Mouse (Mus musculus) hindbrain, embryonic 12.5 days (tissue): Measurements from ENCODE around the gene Spag6. TPM values are rescaled to one million over a fixed set of nuclear protein-coding genes. Genes with fewer than 3 reads are reported as not detected.

Experiments used
- ATAC-seq: fragments of 200-750 bp; cut with Nextera tagmentation; 2 replicates; pipeline ENCODE4 v1.8.0; 2017; ENCODE audit warnings: moderate TSS enrichment; ENCODE audit not compliant: low FRiP score
- H3K27ac ChIP-seq: fragments of 300-500 bp; sonication (generic); 2 replicates; pipeline ENCODE4 v1.5.1; 2016; ENCODE audit warnings: mild to moderate bottlenecking
- H3K27me3 ChIP-seq: fragments of 300-500 bp; sonication (generic); 2 replicates; pipeline ENCODE4 v1.6.1; 2016; ENCODE audit warnings: mild to moderate bottlenecking
- H3K36me3 ChIP-seq: fragments of 300-500 bp; sonication (generic); 2 replicates; pipeline ENCODE4 v1.6.1; 2016; ENCODE audit warnings: mild to moderate bottlenecking
- H3K4me1 ChIP-seq: fragments of 300-500 bp; sonication (generic); 2 replicates; pipeline ENCODE4 v1.6.1; 2016
- H3K4me2 ChIP-seq: fragments of 300-500 bp; sonication (generic); replicated peaks from 2 replicates; pipeline ENCODE4 v1.6.1; 2016; ENCODE audit warnings: mild to moderate bottlenecking
- H3K4me3 ChIP-seq: fragments of 300-500 bp; sonication (generic); 2 replicates; pipeline ENCODE4 v1.5.1; 2016; ENCODE audit warnings: mild to moderate bottlenecking
- H3K9ac ChIP-seq: fragments of 300-500 bp; sonication (generic); 2 replicates; pipeline ENCODE4 v1.6.1; 2016; ENCODE audit warnings: mild to moderate bottlenecking, moderate library complexity
- H3K9me3 ChIP-seq: fragments of 300-500 bp; sonication (generic); replicated peaks from 2 replicates; pipeline ENCODE4 v1.6.1; 2016; ENCODE audit warnings: mild to moderate bottlenecking
- WGBS: fragments of 180-500 bp; shearing (Covaris S2); methylation state at CpG from one replicate; pipeline ENCODE4 v1.1.7; 2016; 5-methylcytosine and 5-hydroxymethylcytosine counted together
- polyA plus RNA-seq: library from polyadenylated mRNA; unstranded; fragments of >200 nt; fragmentation: Nextera tagmentation; extraction: Ambion mirVana; gene quantifications from 2 replicates; pipeline ENCODE4 v1.2.1, GENCODE M21; 2016

Gene Spag6
- polyA plus RNA-seq: 0.22 and 0.35 TPM in 2 replicates

GRCm38 (mm10) chr2:18693871-18694610, at the start of gene Spag6:
Spag6 (plus strand) TSS chr2:18694032.
- WGBS: under 1% methylated on average over 52 of the region's 61 CpGs
- ATAC-seq: peak; percentile 74
- H3K27me3 ChIP-seq: peaks cover 60% of the 10 kb centered on the region
- no peaks in the 10 kb centered on the region for H3K9me3 ChIP-seq
- H3K9ac ChIP-seq: peak within 1 kb of the TSS; percentile 76
- H3K4me1 ChIP-seq: peaks cover 22% of the 10 kb centered on the region
- peak within 1 kb of the TSS; percentile 76 for H3K27ac ChIP-seq
- H3K4me2 ChIP-seq: peak within 1 kb of the TSS; percentile 95
- peak within 1 kb of the TSS; percentile 59 for H3K4me3 ChIP-seq
- H3K36me3 ChIP-seq: no peaks in the 10 kb centered on the region

GRCm38 (mm10) chr2:18648563-18648962, 45.3 kb upstream of the Spag6 start:
- 81% methylated on average over 4 of the region's 4 CpGs for WGBS
- ATAC-seq: no peak
- Histone ChIP-seq H3K27ac (no peak overlapping the region), H3K4me2 (no peak overlapping the region), H3K4me3 (no peak overlapping the region), H3K9me3 (no peaks in the 10 kb centered on the region), H3K4me1 (no peaks in the 10 kb centered on the region), H3K27me3 (no peaks in the 10 kb centered on the region), H3K36me3 (no peaks in the 10 kb centered on the region), H3K9ac (no peak overlapping the region)

GRCm38 (mm10) chr2:18654821-18655220, 39.0 kb upstream of the Spag6 start:
- Histone ChIP-seq H3K27me3 (no peaks in the 10 kb centered on the region), H3K4me2 (no peak overlapping the region), H3K9ac (no peak overlapping the region), H3K36me3 (no peaks in the 10 kb centered on the region), H3K4me3 (no peak overlapping the region), H3K9me3 (no peaks in the 10 kb centered on the region), H3K27ac (no peak overlapping the region), H3K4me1 (no peaks in the 10 kb centered on the region)
- no peak for ATAC-seq
- WGBS: 68% methylated on average over 5 of the region's 5 CpGs

GRCm38 (mm10) chr2:18664003-18664402, 29.8 kb upstream of the Spag6 start:
- Histone ChIP-seq H3K36me3 (no peaks in the 10 kb centered on the region), H3K9ac (no peak overlapping the region), H3K27me3 (no peaks in the 10 kb centered on the region), H3K4me2 (no peak overlapping the region), H3K4me3 (no peak overlapping the region), H3K27ac (no peak overlapping the region), H3K9me3 (no peaks in the 10 kb centered on the region), H3K4me1 (no peaks in the 10 kb centered on the region)
- 92% methylated on average over 3 of the region's 3 CpGs for WGBS
- ATAC-seq: no peak

GRCm38 (mm10) chr2:18671041-18671440, 22.8 kb upstream of the Spag6 start:
- Histone ChIP-seq H3K4me1 (peaks cover 14% of the 10 kb centered on the region; the same call in 1 of the 2 replicates), H3K4me3 (no peak overlapping the region), H3K27me3 (peaks cover 8% of the 10 kb centered on the region), H3K9ac (no peak overlapping the region), H3K9me3 (no peaks in the 10 kb centered on the region), H3K4me2 (no peak overlapping the region), H3K36me3 (no peaks in the 10 kb centered on the region), H3K27ac (no peak overlapping the region)
- 7% methylated on average over 6 of the region's 6 CpGs for WGBS
- no peak for ATAC-seq

GRCm38 (mm10) chr2:18672133-18672765, 21.6 kb upstream of the Spag6 start, which contains the start of gene Commd3:
Commd3 (plus strand) TSS chr2:18672384.
- H3K4me2 ChIP-seq: peak within 1 kb of the TSS; percentile 86
- H3K36me3 ChIP-seq: no peaks in the 10 kb centered on the region
- H3K9me3 ChIP-seq: no peaks in the 10 kb centered on the region
- peaks cover 15% of the 10 kb centered on the region; the same call in 1 of the 2 replicates for H3K4me1 ChIP-seq
- H3K27me3 ChIP-seq: peaks cover 8% of the 10 kb centered on the region
- peak within 1 kb of the TSS; percentile 88 for H3K4me3 ChIP-seq
- peak within 1 kb of the TSS; percentile 95 for H3K9ac ChIP-seq
- peak; percentile 89 for ATAC-seq
- WGBS: under 1% methylated on average over 84 of the region's 91 CpGs
- peak within 1 kb of the TSS; percentile 99 for H3K27ac ChIP-seq

- H3K36me3 ChIP-seq: no peaks in the 10 kb centered on the region
- peak; percentile 1; the same call in 1 of the 2 replicates for ATAC-seq
- peak overlapping the region; percentile 99 for H3K27ac ChIP-seq
- H3K4me2 ChIP-seq: peak overlapping the region; percentile 86
- H3K27me3 ChIP-seq: peaks cover 8% of the 10 kb centered on the region
- peak overlapping the region; percentile 88 for H3K4me3 ChIP-seq
- WGBS: under 1% methylated on average over 11 of the region's 11 CpGs
- peaks cover 15% of the 10 kb centered on the region; the same call in 1 of the 2 replicates for H3K4me1 ChIP-seq
- peak overlapping the region; percentile 95 for H3K9ac ChIP-seq
- H3K9me3 ChIP-seq: no peaks in the 10 kb centered on the region
Measured at GRCm38 (mm10) chr2:18672766-18673164, 21.1 kb upstream of the Spag6 start.

GRCm38 (mm10) chr2:18673766-18674165, 20.1 kb upstream of the Spag6 start:
- H3K27me3 ChIP-seq: peaks cover 8% of the 10 kb centered on the region
- no peaks in the 10 kb centered on the region for H3K9me3 ChIP-seq
- H3K27ac ChIP-seq: no peak overlapping the region
- no peaks in the 10 kb centered on the region for H3K36me3 ChIP-seq
- WGBS: 30% methylated on average over 4 of the region's 4 CpGs
- H3K4me2 ChIP-seq: peak overlapping the region; percentile 7; the same call in 1 of the 2 replicates
- no peak for ATAC-seq
- H3K9ac ChIP-seq: no peak overlapping the region
- no peak overlapping the region for H3K4me3 ChIP-seq
- peaks cover 19% of the 10 kb centered on the region for H3K4me1 ChIP-seq

GRCm38 (mm10) chr2:18674193-18674902, 19.5 kb upstream of the Spag6 start:
- H3K4me1 ChIP-seq: peaks cover 22% of the 10 kb centered on the region
- no peak for ATAC-seq
- H3K27me3 ChIP-seq: peaks cover 12% of the 10 kb centered on the region
- no peak overlapping the region for H3K9ac ChIP-seq
- H3K36me3 ChIP-seq: no peaks in the 10 kb centered on the region
- H3K27ac ChIP-seq: no peak overlapping the region
- 35% methylated on average over 4 of the region's 4 CpGs for WGBS
- H3K4me3 ChIP-seq: no peak overlapping the region
- H3K9me3 ChIP-seq: no peaks in the 10 kb centered on the region
- no peak overlapping the region for H3K4me2 ChIP-seq

- no peak for ATAC-seq
- Histone ChIP-seq H3K4me1 (peaks cover 33% of the 10 kb centered on the region), H3K27me3 (peaks cover 26% of the 10 kb centered on the region), H3K4me3 (peak overlapping the region; percentile 85), H3K36me3 (no peaks in the 10 kb centered on the region), H3K9me3 (no peaks in the 10 kb centered on the region), H3K4me2 (peak overlapping the region; percentile 77), H3K9ac (peak overlapping the region; percentile 96), H3K27ac (peak overlapping the region; percentile 100)
- 2% methylated on average over 42 of the region's 42 CpGs for whole genome bisulfite sequencing
Measured at GRCm38 (mm10) chr2:18675681-18676456, 18.0 kb upstream of the Spag6 start.

- peak; percentile 89 for ATAC-seq
- under 1% methylated on average over 23 of the region's 64 CpGs for WGBS
Measured at GRCm38 (mm10) chr2:18676457-18676935, 17.3 kb upstream of the Spag6 start.

More at GRCm38 (mm10) chr2:18676457-18676935, 17.3 kb upstream of the Spag6 start:
- Histone ChIP-seq H3K9me3 (no peaks in the 10 kb centered on the region), H3K9ac (peak overlapping the region; percentile 96), H3K27me3 (peaks cover 27% of the 10 kb centered on the region), H3K4me3 (peak overlapping the region; percentile 85), H3K27ac (peak overlapping the region; percentile 100), H3K36me3 (no peaks in the 10 kb centered on the region), H3K4me1 (peaks cover 36% of the 10 kb centered on the region), H3K4me2 (peak overlapping the region; percentile 77)
